1 mouse cellular context compared by ENCODE assay signal in genomic region chr1:92911721-92912138, GRCm38 (mm10).
TF ChIP-seq lines count a peak whose summit lies in the region.

No protein-coding gene starts in this region.

TF ChIP-seq in C2C12, 6 proteins besides CTCF, POLR2A, EP300 and RAD21 (continued from another document):
- TF ChIP-seq CEBPB (IDR thresholded peaks at IDR 0.05; ENCODE audit: low read depth): no peak
